Mouse (Mus musculus) kidney, postnatal 10 days (tissue): Measurements from ENCODE around the gene Mafb.

Source experiments
- DNase-seq: peaks from one replicate; pipeline ENCODE4 v3.0.0; 2021; ENCODE audit warnings: mixed read lengths

Gene Mafb

DNA sequence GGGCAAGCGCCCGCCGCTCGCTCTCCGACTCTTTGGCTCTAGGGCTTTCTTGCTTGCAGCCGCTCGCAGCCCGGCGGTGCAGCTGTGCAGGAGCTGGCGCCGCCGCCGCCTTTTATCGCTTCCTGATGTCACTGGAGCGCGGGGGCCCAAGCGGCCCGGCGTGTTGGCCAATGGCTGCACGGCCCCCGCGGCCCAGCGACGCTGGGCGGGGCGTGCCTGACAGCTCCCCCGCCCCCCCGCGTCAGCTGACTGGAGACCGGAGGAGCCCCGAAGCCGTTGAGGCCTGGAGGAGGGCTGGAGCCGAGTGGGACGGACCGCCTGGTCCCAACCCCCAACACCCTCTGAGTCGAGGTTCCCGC lies at the start of gene Mafb:
Gene Mafb (minus strand): TSS at position 86 of the 359 bp plus-strand sequence.
- peak; percentile 98 for DNase-seq

DNA sequence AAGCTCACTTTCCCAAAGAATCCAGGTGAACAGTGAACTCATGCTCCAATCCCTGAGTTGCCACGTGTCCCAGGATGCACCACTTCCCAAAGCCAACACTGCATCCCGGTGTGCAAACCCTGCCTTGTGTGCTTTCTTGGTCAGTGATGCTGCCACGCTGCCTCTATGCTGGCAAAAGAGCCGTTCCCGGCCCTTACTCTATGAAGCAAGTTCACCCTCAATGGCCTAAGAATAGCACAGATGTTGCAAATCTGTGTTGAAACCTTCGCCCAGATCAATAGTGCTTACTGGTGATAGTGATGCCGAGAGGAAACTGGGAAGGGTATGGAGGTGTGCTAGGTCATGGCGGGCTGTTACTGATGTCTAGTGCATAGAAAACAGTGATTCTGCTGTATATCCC lies 48.3 kb upstream of the Mafb start:
- no peak for DNase-seq

GRCm38 (mm10) chr2:160414736-160415135 lies 47.9 kb upstream of the Mafb start:
- DNase-seq: no peak

- peak; percentile 34 for DNase-seq
These were observed 47.1 kb upstream of the Mafb start for GRCm38 (mm10) chr2:160413982-160414381.

GRCm38 (mm10) chr2:160413055-160413454 lies 46.2 kb upstream of the Mafb start:
- peak; percentile 69 for DNase-seq

DNA sequence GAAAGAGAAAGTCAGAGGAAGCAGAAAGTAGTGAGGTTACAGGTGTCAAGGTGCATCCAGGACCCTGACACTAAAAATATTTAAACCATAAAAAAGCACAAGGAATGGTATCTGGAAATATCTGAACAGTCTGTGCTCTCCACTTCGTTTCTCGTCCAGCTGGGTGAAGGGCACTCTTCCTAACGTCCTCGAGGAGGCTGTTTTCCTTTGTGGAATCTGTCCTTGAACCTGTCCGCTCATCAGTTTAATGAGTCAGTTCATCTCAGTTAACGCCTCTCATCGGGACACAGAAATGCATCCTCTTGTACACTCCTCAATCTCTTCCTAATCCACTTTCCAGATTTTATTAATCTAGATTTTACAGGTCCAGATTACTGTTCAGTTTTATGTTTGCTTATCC lies 44.6 kb upstream of the Mafb start:
- DNase-seq: no peak

DNA sequence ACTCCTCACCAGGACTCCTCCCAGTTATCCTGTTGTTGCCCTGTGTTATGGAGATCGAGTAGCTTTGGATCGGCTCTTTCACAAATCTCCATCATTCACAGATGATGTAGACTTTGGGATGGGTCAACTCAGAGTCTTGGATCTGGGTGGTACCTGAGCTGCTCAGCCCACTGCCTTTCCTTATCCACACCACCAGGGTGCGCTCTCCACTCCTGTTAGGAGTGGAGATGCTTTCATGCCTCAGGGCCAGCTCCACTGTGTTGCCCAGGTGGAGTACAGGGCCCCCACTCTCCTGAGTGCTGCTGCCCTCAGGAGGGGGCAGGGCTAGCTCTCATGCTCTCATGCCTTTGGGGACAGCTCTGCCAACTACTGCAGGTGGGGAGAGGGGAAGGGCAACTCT lies 40.9 kb upstream of the Mafb start:
- no peak for DNase-seq

- DNase-seq: no peak
These were observed 30.9 kb upstream of the Mafb start for GRCm38 (mm10) chr2:160397747-160398146.

DNA sequence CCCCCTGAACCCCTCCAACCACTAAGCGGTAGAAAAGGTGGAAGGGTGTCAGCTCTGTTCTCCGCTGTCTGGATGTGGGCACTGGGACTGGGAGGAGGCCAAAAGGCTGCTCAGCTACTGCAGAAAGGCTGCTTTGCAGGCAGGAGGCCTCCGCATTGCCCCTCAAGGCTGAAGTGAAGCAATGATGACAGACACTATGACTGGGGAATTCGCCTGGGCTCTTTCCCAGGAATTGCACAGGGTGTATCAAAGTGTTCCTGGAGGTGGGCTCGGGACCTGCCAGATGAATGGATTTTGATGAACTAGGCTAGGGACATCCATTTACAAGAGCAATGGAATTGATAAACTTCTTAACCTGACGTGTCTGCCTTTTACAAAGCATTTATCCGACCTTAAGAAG lies 27.9 kb upstream of the Mafb start:
- DNase-seq: no peak

- no peak for DNase-seq
These were observed 25.8 kb upstream of the Mafb start for GRCm38 (mm10) chr2:160392648-160393047.

DNA sequence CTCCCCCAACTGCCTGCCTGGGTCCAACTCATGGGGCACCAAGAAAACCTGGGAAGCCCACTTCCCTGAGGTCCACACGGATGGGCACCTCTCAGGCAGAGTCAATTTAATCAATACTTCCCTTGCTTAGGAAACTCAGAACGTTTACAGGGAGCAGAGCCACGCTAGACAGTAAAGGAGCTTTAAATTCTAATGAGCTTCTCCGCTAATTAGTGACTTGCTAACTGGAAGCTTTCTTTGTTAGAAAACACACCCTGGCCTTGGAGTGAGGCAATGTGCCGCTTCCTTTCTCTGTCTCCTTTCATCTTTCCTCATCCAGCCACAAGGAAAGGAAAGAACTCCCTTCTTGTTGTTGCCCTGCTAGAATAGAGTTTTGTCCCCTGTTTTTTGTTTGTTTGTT lies 21.7 kb upstream of the Mafb start:
- no peak for DNase-seq

GRCm38 (mm10) chr2:160383418-160383817 lies 16.6 kb upstream of the Mafb start:
- DNase-seq: no peak

- DNase-seq: peak; percentile 77
These were observed 11.4 kb upstream of the Mafb start for GRCm38 (mm10) chr2:160378271-160378670.

DNA sequence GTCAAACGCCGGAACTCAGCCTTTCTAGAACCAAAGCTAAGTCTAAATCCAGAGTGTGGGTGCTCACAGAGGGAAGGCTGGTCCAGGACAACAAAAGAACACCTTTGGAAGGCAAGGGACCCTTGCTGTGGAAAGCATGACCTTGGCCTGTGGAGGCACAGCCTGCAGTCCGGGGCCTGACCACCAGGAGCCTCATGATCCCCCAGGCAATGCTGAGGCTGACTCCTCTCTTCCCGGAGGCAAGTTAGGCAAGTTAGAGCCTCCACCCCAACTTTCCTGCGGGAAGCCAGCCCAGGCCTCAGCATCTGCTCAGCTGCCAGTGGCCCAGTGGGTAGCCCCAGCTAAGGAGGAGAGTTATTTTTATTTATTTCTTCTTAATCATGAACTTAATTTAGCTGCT lies 9.4 kb upstream of the Mafb start:
- DNase-seq: no peak

GRCm38 (mm10) chr2:160369653-160370420 lies 3.0 kb upstream of the Mafb start:
- no peak for DNase-seq

DNA sequence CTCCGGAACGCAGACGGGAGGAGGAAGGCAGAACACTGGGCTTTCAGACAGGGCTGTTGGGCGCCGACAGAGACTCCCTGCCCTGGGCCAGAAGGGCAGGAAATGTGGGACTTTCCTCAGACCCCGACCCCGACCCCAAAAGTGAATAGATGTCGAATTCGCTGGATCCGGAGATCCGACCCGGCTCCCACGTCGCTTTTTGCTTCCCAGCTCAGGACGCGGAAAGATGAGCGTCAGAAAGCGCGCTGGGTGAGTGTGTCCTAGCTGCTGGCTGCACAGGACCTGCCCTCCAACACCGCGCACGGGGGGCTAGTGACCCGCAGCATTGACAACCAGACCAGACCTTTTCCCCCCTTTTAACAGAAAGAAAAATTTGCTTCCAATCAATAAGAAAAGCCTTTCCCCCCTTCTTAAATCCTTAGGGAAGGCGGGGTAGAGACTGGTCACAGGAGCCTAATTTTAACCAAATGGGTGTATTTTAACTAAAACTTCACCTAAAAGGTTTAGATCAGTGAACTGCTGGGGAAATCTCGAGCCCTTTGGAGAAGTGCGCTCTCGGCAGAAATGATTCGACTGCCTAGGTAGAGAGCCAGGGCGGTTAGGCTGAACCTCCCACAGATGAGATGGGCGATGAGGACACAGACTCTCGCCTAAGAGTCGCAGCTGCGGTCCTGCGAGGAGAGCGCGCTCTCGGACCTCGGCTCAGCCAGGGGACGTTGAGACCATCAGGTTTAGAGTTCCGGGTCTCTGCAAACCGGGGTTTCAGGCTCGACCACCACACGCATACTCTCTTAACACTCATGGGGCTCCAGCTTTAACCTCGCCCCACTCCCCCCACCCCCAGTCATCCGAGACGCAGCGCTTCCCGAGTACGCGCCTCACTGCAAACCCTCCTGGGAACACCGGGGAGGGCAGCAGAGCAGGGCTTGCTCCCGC lies 1.8 kb upstream of the Mafb start:
- peak; percentile 30 for DNase-seq

DNA sequence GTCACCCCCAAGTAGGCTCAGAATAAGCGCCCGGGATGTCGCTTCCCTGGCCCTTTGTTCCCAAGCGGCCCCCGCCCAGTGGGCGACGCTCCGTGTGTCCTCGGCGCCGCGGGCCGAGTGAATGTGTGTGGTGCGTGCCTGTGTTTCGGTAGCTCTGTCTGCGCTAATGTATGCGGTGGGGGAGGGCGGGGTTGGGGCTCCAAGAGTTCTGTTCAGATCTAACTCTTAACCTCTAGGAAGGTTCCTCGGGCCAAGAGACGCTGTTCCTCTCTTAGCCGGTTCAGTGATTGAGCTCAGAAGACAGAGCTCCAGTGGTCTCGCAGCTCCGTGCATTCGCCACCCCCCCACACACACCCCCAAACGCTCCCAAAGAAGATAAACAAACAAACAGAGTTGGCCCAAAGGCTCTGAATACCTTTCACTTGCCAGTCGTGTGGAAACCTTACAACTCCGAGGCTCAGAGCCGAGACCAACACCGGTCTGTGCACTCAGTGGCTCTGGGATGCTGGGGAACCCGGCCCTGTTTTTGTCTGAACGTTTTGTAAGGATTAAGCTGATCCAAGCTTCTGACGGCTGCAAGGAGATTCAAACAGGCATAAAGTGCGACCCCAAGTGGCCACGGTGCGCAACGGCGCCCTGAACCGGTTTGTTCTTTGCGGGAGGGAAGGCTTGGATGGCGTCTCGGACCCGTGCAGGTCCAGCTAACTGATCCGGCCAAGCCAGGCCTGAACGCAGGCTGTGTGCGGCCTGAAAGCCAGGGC lies 763 bp upstream of the Mafb start:
- DNase-seq: peak; percentile 94

GRCm38 (mm10) chr2:160366111-160366979 lies 520 bp downstream of the Mafb start:
- DNase-seq: no peak

DNA sequence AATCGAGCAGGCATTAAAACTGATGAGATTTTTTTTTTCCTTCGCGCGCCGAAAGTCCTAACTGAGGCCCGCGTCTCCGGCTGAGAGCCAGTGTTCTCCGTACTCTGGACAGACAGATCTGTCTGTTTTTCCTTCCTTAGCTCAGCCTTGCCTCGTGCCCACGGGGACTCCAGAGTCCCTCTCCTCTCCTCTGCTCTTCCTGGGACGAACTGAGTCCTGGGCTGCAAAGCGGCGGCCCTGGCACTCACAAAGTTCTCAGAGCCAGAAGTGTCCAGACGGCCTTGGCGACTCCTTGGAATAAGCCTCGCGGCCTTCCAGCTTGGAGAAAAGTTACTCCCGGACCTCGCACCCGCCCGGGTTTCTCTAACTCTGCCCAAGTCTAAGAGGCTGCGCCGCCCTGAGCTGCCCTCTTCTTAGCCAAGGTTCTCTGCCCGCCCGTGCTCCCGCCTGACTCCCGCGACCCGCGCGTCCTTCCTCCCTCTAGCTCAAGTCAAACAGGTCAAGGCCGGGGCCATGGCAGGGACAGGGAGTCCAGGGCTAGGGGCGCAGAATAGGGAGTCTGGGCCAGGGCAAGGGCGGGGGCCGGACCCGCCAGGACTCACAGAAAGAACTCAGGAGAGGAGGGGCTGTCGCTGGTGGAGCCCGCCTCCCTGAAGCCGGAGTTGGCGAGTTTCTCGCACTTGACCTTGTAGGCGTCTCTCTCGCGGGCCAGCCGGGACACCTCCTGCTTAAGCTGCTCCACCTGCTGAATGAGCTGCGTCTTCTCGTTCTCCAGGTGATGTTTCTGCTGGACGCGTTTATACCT lies 1.6 kb downstream of the Mafb start:
- DNase-seq: peak; percentile 62

- no peak for DNase-seq
These were observed 2.2 kb downstream of the Mafb start for GRCm38 (mm10) chr2:160364666-160365065.

DNA sequence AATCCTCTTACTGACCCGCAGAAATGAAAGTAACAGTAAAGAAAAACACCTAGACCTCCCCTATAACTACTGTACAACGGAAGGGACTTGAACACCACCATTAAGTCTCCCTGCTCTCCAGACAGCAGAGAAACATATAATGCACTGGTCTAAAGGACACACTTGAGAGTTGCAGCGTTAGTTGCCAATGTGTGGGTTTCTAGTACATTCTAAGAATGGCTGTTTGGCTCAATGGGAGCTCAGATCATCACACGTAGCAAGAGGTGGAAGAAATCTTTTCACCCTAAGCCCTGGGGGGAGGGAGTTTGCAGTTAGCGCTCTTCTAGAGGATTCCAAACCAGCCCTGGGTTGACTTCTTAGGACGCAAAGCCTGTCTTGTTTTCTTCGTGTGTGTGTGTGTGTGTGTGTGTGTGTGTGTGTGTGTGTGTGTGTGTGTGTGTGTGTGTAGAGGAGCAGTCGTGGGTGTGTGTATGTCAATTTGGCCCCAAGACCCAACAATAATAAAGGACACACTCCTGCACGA lies 2.7 kb downstream of the Mafb start:
- DNase-seq: no peak
